Mouse (Mus musculus): Measurements from ENCODE around the gene Armh3.

DNA sequence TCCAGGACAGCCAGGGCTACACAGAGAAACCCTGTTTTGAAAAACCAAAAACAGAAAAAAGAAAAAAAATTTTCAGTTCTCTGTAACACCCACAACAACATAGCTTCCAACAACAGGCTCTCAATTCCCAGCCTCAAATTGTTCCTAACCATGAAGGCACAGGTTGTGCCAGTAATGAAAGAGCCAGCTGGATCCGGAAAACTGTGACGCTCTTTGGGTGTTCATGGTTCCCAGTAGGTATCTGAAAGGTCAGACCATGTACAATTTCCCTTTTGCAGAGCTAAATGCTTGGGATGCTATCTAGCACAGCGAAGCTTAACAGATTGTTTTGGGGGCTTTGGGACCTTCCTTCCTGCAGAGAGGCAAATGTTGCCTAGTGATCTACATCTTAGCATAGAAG is 82.3 kb downstream of the Armh3 start:
- TF ChIP-seq CTCF (IDR thresholded peaks at IDR 0.05; ENCODE audit: borderline replicate concordance, control insufficient read depth, extremely low read depth, insufficient read depth, low read length, poor library complexity) (no peak), POLR2A (IDR thresholded peaks at IDR 0.05; ENCODE audit: control insufficient read depth, extremely low read depth, insufficient read depth, low read length, poor library complexity) (no peak)

Measured in thymus, adult 2 months (tissue).